Mouse (Mus musculus) thymus, adult 2 months (tissue): ENCODE measurements around the gene Arl15.

Experiments
- CTCF ChIP-seq: fragments of 200-500 bp; IDR thresholded peaks from 2 replicates; pipeline ENCODE4 v1.5.1; 2012; ENCODE audit warnings: mild to moderate bottlenecking, control low read depth, low read length, moderate library complexity, borderline replicate concordance; ENCODE audit not compliant: control insufficient read depth, poor library complexity, insufficient read depth; ENCODE audit errors: extremely low read depth
- POLR2A ChIP-seq: fragments of 200-500 bp; IDR thresholded peaks from 2 replicates; pipeline ENCODE4 v1.6.1; 2012; ENCODE audit warnings: mild to moderate bottlenecking, low read length, control low read depth, moderate library complexity; ENCODE audit not compliant: control insufficient read depth, poor library complexity, insufficient read depth; ENCODE audit errors: extremely low read depth

DNA sequence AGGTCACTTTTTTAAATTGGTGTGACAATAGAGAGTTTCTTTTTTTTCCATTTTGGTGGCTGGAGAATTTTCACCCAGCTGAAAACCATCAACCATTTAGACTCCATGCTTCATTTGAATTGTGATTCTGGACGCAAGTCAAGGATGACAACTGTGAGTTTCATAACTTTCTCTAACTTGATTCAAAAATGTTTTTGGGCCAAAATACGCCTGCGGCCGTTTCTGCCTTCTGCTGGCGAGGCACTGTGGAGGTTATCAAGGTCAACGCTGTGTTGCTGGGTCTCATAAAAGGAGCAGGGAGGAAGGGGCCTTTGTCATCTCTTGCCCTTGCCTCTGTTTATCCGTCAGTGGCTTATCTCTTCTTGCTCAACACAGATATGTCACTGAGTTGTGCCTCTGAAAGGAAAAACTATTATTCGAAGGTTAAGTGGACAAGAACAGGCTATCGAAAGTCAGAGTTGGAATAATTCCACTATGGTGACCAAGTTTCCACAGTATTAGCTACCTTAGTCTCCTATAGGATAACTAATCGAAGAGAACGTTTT is 106.8 kb downstream of the Arl15 start:
- TF ChIP-seq CTCF (no peak), POLR2A (no peak)
